Mouse (Mus musculus) ES-Bruce4 (cell line): ENCODE data around the gene Zfp771. TPM values are rescaled to one million over a fixed set of nuclear protein-coding genes. Genes with fewer than 3 reads are reported as not detected.

Experiments used
- H3K27ac ChIP-seq: 2 replicates; pipeline ENCODE4 v1.5.1; 2012; ENCODE audit warnings: low read length, inconsistent platforms; ENCODE audit not compliant: insufficient read depth
- H3K27me3 ChIP-seq: 2 replicates; pipeline ENCODE4 v1.6.1; 2012; ENCODE audit warnings: mild to moderate bottlenecking, low read length, inconsistent platforms; ENCODE audit not compliant: control insufficient read depth, poor library complexity, insufficient read depth, severe bottlenecking
- H3K36me3 ChIP-seq: 2 replicates; pipeline ENCODE4 v1.6.1; 2012; ENCODE audit warnings: inconsistent platforms, mild to moderate bottlenecking, low read length, moderate library complexity; ENCODE audit not compliant: control insufficient read depth, poor library complexity, insufficient read depth, severe bottlenecking
- H3K4me1 ChIP-seq: one replicate; pipeline ENCODE4 v1.8.1; 2011; ENCODE audit warnings: low read length; ENCODE audit not compliant: control insufficient read depth, insufficient read depth
- H3K4me3 ChIP-seq: 2 replicates; pipeline ENCODE4 v1.5.1; 2011; ENCODE audit warnings: low read depth, mild to moderate bottlenecking, low read length
- H3K9ac ChIP-seq: 2 replicates; pipeline ENCODE4 v1.6.1; 2012; ENCODE audit warnings: low read depth, mild to moderate bottlenecking, inconsistent platforms; ENCODE audit not compliant: poor library complexity, severe bottlenecking
- H3K9me3 ChIP-seq: replicated peaks from 2 replicates; pipeline ENCODE4 v1.6.1; 2012; ENCODE audit warnings: mild to moderate bottlenecking, low read length, inconsistent platforms; ENCODE audit not compliant: control insufficient read depth, poor library complexity, insufficient read depth, severe bottlenecking
- CTCF ChIP-seq: IDR thresholded peaks from one replicate; pipeline ENCODE4 v1.8.1; 2011; ENCODE audit warnings: low read depth, low read length
- EP300 ChIP-seq: IDR thresholded peaks from 2 replicates; pipeline ENCODE4 v1.6.1; 2011; ENCODE audit warnings: low read depth, low read length; ENCODE audit not compliant: insufficient read depth
- POLR2A ChIP-seq: IDR thresholded peaks from one replicate; pipeline ENCODE4 v1.8.1; 2011; ENCODE audit warnings: low read length; ENCODE audit not compliant: insufficient read depth
- polyA plus RNA-seq: library from polyadenylated mRNA; stranded (reverse); fragments of >200 nt; gene quantifications from 2 replicates; pipeline ENCODE4 v1.2.4, GENCODE M21; 2011; ENCODE audit warnings: low read depth; ENCODE audit not compliant: missing spikeins, insufficient read depth, insufficient read length

Zfp771 gene
- polyA plus RNA-seq, 1 experiment = 8.7 TPM

DNA sequence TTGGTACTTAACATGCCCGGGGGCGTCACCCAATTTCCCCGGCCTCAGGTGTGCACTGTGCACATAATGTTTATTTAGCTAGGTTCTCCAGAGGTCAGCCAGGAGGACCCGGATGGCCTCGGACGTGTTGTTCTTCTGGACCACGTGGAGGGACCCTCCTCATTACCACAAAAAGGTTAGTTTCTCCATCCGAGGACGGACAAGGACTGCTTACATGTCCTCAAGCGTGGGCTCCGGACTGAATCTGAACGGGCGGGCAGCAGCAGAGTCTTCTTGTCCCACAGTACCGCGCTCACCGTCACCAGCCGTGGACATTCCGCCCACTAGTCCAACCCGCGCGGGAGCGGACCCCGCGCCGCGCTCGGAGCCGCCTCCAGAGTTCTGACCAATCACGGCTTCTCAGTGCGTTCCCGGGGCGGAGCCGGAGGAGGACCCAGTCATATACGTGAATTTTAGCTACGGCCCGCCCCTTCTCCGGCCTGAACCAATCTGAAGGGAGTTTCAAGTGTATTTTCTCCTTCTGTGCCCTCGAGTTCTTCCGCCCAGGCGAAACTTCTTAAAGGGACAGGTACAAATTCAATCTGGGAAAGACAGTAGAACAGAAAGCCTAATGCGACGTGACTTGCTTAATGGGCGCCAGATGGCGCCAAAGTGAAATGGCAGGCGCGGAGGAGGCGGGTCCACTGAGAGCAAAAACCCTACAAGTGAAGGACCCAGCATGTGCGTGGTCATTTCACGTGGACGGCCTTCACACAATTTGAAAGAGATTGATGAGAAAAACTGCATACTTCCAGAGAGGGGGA is 16.4 kb downstream of the Zfp771 start, which contains the start of gene Dctpp1:
Gene Dctpp1, minus strand, starts transcription at position 401 of the 803 bp plus-strand sequence.
- H3K4me1 ChIP-seq = peaks cover 1% of the 10 kb centered on the region
- peak; percentile 95 for TF ChIP-seq POLR2A
- no peak for TF ChIP-seq EP300
- TF ChIP-seq CTCF = peak; percentile 74
- H3K9ac ChIP-seq = peak within 1 kb of the TSS; percentile 88
- H3K36me3 ChIP-seq = peaks cover 23% of the 10 kb centered on the region
- H3K9me3 ChIP-seq = no peaks in the 10 kb centered on the region
- H3K27me3 ChIP-seq = no peaks in the 10 kb centered on the region
- H3K4me3 ChIP-seq = peak within 1 kb of the TSS; percentile 92
- H3K27ac ChIP-seq = no peak within 1 kb of the TSS

DNA sequence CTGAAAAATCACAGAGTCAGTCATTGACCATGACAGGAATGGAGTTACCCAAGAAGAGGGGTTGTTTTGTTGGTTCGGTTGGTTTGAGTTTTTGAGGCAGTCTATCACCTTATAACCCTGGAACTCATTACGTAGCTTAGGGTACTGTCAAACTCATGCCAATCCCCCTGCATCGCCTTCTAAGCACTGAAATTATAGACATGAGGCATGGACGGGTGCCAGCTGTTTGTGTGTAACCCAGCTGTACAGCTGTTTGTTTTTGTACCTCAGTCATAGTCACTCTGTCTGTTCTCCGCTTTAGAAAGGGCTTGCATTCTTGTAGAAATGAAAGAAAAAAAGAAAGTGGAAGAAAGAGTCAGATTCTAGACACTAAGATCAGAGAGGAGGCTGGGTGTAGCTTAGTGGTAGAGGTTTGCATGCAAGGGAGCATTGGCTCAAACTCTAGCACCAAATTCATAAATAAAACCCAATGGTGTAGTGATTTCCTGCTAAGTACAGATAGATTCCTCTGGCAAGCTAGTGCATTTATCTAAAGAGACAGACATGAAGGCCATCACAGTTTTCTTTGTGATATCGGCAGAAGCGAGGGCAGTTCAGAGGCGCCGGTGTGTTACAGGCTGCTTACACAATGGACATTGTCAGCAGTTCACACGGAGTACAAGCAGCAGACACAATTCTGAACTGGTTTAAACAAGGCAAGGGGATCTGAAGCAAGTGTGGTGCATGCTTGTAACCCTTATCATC is 18.3 kb downstream of the Zfp771 start:
- Histone ChIP-seq H3K36me3 (peaks cover 10% of the 10 kb centered on the region; the same call in 1 of the 2 replicates), H3K4me3 (no peak overlapping the region), H3K27me3 (no peaks in the 10 kb centered on the region), H3K9me3 (no peaks in the 10 kb centered on the region), H3K9ac (no peak overlapping the region), H3K4me1 (no peaks in the 10 kb centered on the region), H3K27ac (no peak overlapping the region)
- TF ChIP-seq EP300 (no peak), CTCF (no peak), POLR2A (no peak)

DNA sequence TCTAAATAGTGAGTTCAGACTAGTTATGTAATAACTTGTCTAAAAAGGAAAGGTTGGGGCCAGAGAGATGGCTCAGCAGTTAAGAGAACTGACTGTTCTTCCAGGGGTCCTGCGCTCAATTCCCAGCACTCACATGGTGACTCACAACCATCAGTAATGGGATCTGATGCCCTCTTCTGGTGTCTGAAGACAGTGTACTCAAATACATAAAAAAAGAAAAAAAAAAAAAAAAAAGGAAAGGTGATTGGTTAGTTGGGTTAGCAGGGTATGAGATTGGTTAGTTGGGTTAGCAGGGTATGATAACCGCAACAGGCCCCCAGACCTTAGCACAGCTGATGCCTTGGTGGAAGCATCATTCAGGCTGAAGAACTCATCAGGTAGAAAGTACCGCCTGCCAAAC is 19.5 kb downstream of the Zfp771 start:
- H3K36me3 ChIP-seq = peaks cover 6% of the 10 kb centered on the region; the same call in 1 of the 2 replicates
- H3K4me1 ChIP-seq = no peaks in the 10 kb centered on the region
- 0 out of 2 replicates have a peak, but pooled peaks cover 4% of the 10 kb centered on the region for H3K9me3 ChIP-seq
- H3K4me3 ChIP-seq = no peak overlapping the region
- H3K27me3 ChIP-seq = no peaks in the 10 kb centered on the region
- TF ChIP-seq CTCF (no peak), EP300 (no peak), POLR2A (no peak)
- H3K9ac ChIP-seq = no peak overlapping the region
- no peak overlapping the region for H3K27ac ChIP-seq

DNA sequence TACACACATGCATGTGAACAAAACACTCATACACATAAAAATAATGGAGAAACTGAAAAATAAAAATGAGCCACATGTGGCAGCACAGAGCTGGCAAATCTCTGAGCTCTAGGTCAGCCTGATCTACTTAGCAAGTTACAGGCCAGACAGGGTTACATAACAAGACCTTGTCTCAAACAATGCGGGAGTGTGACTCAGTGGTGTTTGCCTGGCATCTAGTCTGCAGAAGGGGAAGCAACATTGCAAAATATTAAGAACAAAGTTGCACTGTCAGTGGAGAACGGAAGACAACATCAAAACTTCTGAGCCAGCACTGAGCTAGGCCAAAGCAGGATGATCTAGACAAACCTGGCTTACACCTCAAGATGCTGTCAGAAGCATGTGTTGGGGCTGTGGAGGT is 26.2 kb downstream of the Zfp771 start:
- Histone ChIP-seq H3K9me3 (0 out of 2 replicates have a peak, but pooled peaks cover 5% of the 10 kb centered on the region), H3K4me3 (no peak overlapping the region), H3K4me1 (no peaks in the 10 kb centered on the region), H3K36me3 (peaks cover 10% of the 10 kb centered on the region), H3K27ac (no peak overlapping the region), H3K9ac (no peak overlapping the region), H3K27me3 (no peaks in the 10 kb centered on the region)
- TF ChIP-seq CTCF (no peak), EP300 (no peak), POLR2A (no peak)

DNA sequence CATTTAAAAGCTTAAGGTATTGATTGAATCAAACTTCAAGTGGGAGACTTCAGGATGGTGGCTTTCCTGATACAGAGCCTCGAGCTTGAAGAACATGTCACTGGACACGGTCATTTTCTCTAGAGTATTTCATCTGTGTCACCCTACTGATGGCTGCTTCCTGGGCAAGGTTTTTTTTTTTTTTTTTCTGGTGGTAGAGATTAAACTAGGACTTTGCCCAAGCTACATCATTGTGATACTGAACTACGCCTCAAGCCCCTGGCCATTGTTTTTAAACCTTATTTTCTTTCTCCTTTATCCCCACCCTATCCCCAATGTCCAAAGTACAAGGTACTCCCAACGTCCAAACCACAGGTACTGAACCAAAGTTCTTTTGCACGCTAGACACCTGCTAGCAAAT is 26.6 kb downstream of the Zfp771 start:
- Histone ChIP-seq H3K4me3 (no peak overlapping the region), H3K36me3 (peaks cover 10% of the 10 kb centered on the region), H3K9ac (no peak overlapping the region), H3K27me3 (no peaks in the 10 kb centered on the region), H3K27ac (no peak overlapping the region), H3K4me1 (no peaks in the 10 kb centered on the region), H3K9me3 (0 out of 2 replicates have a peak, but pooled peaks cover 5% of the 10 kb centered on the region)
- TF ChIP-seq POLR2A (no peak), EP300 (no peak), CTCF (no peak)
